Mouse (Mus musculus) thymus, postnatal 36 days (tissue): ENCODE data around the gene Ccnjl.
A peak's percentile ranks its signal among the peaks of the same experiment; 100 is the strongest.

Experiments
- DNase-seq, 2 experiments: peaks; one replicate each; pipeline ENCODE4 v3.0.0; 2022; ENCODE audit warnings: mixed read lengths in 2 of 2

Ccnjl gene

GRCm38 (mm10) chr11:43528078-43528682, 404 bp upstream of the Ccnjl start:
- peak in 1 of 2 experiments; percentile 81 for DNase-seq

DNA sequence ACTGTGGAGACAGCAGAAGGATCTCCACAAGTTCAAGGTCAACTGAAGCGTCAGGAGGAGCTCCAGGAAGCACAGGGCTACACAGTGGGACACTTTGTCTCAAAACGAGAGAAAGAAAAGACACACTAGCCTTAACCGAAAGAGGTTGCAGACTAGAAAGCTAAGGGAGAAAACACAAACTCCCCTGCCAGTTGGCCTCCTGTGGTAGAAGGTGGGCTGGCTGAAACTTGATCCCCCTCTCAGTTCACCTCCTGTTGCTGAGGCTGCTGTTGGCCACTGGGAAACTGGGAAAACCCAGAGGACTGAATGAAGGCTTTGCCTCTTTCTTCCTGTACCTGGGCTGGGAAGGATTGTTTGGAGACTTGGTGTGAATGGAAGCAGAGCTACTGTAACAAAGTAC, 1.5 kb downstream of the Ccnjl start:
- DNase-seq = no peak

GRCm38 (mm10) chr11:43531619-43532018, 3.0 kb downstream of the Ccnjl start:
- DNase-seq = no peak

DNA sequence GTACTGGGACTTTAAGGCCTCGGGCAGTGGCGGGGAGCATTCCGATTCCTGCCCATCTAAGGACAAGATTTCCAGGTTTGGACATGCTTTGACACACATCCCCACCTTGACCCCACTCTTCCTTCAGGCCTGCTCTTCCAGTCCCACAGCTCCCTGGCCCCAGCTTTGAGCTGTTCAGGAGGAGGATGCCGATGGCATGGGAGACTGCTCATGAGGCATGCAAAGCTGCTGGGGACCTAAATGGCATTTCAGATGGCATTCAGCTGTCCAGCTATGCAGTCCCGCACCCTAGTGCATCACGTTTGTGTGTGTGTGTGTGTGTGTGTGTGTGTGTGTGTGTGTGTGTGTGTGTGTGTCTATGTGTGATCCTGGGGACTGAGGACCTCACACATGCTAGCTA, 8.5 kb downstream of the Ccnjl start:
- DNase-seq = no peak

GRCm38 (mm10) chr11:43539863-43540262, 11.3 kb downstream of the Ccnjl start:
- no peak for DNase-seq

DNA sequence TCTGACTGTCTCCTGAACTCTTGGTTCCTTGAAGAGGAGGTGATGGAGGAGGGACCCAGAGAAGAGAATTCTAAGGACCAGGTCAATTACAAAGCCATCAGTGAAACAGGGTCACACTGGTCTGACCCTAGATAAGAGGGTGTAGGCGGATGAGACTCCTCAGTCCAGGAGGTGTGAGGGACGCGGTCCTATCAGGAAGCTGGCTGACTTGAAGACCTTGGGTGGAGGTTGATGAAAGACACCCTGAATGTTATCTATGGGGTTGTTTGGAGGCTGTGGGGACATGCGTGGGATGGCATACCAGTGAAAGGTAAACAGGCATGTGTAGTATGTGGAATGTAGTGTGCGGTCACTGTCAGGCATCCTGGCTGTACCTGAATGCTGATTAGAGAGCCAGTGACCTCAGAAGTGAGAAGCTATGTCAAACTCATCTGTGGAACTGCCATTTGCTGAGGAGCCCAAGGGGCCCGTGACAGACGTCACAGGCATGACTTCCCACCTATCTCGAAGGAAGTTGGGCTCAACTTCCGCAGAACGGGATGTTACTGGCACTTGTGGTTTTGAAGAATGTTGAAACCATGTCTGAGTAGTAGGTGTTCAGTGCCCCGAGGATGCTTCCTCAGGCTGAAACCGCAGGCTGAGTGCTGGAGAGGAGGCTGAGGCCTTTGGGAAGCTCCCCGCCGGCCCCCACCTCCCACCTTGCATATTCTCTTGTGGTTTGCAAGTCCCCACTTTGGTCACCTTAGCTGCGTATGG, 15.3 kb downstream of the Ccnjl start:
- no peak for DNase-seq

DNA sequence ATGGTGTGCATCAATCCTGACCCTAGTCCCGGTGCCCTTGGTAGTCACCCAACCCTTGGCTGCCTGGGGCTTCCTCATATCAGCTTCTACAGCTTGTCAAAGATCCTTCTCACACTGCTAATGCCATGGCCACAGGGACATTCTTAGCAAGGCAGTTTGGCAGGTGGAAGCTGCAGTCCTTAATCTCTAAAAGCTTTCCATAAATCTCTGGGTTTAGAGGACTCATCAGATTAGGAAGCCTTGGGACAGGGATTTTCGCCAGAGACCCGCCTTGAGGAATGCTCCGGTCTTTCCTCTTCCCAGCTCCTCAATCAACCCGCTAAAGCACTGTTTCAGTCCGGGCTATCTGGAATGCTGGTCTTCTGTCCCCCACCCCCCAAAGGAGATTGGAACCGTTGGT, 16.2 kb downstream of the Ccnjl start:
- no peak for DNase-seq

DNA sequence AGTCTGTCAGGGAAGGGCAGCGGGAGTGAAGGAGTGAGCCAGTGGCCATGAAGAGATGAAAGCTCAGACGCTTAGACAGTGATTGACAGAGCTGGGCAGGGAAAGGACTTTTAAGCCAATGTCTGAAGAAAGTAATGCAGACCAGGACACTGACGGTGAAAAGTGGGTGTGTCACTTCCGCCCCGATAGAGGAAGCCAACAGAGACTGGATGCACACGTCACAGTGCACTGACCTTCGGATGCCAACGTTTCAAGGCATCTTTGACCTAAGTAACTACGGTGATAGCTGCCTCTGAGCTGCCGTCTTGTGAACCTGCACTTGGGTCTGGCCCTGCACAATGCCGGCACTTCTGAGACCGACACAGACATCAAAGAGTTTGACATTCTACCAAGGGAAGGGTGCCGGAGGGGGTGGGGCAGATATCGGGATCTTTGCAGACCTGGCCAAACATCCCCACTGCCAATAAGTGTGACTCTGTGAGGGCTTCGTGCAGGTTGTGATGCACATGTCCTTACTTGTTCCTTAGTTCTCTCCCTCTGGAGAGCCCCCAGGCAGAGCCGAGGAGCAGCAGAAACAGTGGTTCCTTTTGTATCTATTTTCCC, 17.4 kb downstream of the Ccnjl start:
- DNase-seq = no peak

- DNase-seq = no peak
Observed at GRCm38 (mm10) chr11:43546678-43547077, 18.1 kb downstream of the Ccnjl start.

DNA sequence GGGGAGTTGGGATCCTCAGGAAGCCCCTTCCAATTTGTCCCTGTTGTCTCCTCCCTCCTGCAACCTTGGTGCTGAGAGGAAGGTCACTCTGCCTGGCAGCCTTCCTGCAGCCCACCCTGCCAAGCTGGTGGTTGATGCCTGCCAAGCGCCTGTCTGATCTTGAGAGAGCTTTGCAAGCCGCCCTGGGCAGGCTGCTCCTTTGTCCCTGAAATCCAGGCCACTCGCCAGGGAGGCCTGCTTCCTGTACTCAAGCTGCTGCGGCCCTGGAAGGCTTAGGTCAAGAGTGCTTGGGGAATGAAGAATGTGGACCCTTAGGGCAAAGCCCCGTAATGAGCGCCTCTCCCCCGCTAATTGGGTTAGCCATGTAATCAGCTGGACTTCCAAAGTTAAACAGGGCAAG, 19.6 kb downstream of the Ccnjl start:
- DNase-seq = no peak

DNA sequence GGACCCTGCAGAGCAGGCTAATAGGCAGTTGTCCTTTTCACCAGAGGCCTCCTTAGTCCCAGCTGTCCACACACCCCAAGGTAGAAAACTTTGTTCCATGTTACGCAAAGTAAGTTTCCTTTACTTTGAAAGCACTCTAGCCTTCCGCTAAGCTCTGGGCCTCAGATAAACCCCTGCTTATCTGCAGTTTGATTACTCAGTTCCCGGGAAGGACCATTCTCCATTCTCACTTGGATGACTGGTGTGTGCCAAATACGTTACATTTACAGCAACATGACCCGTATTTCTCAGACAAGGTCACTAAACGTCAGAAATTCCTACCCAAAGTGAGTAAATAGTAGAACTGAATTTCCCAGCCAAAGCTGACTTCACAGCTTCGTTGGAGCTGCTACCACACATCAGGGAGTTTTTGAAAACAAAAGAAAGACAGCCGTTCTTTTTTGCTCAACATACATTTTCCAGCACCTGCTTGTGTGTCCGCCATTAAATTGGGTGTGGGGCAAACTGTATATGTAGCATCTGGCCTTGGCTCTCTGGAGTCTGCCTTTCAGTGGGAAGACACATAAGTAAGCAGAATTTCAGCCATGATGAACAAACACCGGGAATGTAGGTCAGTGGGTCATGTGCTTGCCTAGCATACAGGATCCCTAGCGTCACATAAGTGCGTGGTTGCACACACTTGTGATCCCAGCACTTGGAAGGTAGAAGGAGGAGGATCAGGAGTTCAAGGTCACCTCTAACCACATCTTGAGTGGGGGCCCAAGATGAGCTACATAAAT, 20.3 kb downstream of the Ccnjl start:
- no peak for DNase-seq

- no peak for DNase-seq
Observed at GRCm38 (mm10) chr11:43549701-43550100, 21.1 kb downstream of the Ccnjl start.

GRCm38 (mm10) chr11:43551756-43552155, 23.2 kb downstream of the Ccnjl start:
- DNase-seq = no peak

DNA sequence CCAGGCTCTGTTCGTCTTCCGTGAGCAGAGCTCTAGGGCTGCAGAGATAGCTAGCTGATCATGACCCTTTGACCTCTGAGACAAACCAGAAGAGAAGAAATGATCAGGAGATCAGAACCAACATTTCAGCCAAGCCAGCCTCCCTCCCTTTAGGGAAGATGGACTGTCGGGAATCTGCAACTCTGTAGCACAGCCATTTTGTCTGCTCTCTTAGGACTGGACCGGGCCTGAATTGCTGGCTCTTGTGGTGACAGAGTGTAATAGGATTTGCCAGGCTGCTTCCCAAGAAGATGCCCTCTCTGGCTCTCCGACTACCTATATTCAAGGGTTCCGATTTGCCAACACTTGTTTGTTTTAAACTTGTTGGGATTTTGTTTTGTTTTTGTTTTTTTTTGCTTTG, 24.1 kb downstream of the Ccnjl start:
- DNase-seq = no peak

GRCm38 (mm10) chr11:43556538-43556937, 28.0 kb downstream of the Ccnjl start:
- no peak for DNase-seq

DNA sequence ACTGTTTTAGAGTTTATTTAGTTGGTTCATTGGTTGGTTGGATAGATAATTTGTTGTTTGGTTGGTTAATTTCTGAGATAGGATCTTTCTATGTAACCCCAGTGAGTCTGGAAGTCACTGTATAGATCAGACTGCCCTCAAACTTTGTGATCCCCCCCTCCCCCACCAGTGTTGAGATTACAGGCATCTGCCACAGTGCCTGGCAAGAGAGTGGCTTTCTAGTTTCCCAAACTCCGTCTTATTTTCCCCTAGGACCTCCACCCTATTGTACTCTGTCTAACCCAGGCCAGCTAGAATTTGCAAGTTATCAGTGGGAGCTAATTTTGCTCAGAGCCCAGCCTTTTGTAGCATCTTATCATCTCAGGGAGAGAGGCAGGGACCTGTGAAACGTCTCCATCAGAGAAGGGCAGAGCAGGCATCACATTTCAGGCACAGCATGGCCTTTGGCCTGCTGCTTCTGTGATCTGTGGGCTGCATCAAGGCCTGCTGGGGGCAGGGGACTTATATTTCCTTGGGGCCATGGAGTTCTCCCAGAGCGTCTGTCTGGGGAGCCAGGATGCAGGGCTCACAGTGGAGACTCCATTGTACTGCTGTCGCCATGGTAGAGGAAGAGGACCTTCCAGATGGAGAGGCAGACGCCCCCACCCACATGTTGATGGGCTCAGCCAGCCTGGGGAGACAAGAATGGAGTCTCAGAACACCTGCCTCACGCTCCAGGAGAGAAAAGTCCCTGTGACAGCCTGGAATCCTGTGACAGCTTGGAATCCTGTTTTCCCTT, 31.1 kb downstream of the Ccnjl start:
- no peak for DNase-seq

- no peak for DNase-seq
Observed at GRCm38 (mm10) chr11:43563654-43564244, 35.2 kb downstream of the Ccnjl start.

DNA sequence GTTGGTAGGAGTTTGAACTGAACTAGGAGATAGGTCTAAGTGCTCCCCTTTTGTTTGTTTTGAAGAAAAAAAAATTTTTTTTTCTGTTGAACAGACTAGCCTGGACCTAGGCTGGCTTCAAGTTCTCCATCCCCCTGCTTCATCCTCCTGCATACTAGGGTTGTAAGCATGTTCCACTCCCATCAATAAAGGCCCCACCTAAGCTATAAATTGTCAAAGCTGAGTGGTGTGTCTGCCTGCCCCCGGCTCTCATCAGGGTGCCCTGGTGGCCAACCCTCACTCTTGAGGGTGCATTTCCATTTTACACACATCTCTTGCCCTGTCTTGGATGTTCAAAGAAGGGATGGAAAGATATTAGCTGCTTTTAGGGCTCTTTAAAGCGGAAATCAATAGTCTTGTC, 36.8 kb downstream of the Ccnjl start:
- no peak for DNase-seq

- no peak for DNase-seq
Observed at GRCm38 (mm10) chr11:43565852-43566251, 37.3 kb downstream of the Ccnjl start.

DNA sequence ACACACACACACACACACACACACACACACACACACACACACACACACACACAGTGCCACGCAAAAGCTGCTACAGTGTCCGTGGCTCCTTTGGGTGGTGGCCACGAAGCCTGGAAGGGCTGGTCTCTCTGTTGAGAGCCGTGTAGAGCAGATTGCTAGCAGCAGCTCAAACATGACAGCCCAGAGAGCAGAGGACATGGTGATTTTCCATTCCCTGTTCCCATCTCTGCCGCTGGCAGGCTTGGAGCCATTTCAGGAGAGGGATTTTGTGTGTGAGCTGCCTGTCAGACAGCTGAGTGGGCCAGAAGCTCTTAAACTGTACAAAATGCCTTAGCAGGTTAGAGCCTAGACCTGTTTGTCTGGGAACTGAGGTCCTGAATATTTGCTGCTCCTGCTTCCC, 38.1 kb downstream of the Ccnjl start:
- no peak for DNase-seq

DNA sequence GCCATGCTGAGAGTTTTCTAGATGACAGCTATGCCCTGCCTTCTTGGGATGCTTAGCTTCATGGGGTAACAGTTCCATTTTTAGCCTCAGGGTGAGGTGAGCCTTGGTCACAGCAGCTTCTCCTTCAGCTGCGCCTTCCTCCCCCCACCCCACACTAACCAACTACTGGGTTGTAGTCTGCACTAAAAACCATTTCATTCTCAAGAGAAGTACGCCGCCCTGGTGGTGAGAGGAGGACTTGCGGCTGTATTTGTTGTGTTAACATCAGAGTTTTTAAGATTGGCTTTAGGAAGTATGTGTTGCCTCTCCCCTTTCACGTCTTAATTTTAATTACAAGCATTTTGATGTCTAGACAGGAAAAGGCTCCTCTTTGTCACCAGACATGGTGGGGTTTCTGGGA, 39.7 kb downstream of the Ccnjl start:
- peak; percentile 48 to 58 for DNase-seq

DNA sequence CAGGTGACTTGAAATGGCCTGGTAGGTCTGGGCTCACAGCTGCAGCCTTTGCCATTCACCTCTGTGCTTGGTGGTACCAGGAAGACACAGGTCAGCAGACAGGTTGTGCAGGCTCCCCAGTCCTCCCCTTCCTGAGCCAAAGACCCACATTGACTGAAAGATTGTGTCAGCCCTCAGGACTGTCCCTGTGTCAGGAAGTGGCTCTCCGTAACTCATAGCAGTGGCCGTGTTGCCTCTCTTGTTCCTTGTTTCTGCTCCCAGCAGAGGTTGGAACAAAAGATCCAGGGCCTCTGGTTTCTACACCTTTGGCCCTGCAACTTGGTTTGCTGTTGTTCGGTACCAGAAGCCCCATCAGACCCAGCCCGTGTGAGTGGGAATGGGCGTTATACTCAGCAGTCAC, 40.6 kb downstream of the Ccnjl start:
- no peak for DNase-seq
